Mouse (Mus musculus) small intestine, adult 2 months (tissue): Measurements from ENCODE around the gene Cxadr.

ENCODE experiments used
- CTCF ChIP-seq: fragments of 200-500 bp; IDR thresholded peaks from 2 replicates; pipeline ENCODE4 v1.5.1; 2012; ENCODE audit warnings: low read depth, mild to moderate bottlenecking, control low read depth, inconsistent platforms, low read length, moderate library complexity, mixed read lengths; ENCODE audit not compliant: insufficient replicate concordance, insufficient read length; ENCODE audit errors: extremely low read depth
- POLR2A ChIP-seq: fragments of 200-500 bp; IDR thresholded peaks from 2 replicates; pipeline ENCODE4 v1.6.1; 2012; ENCODE audit warnings: low read depth, mild to moderate bottlenecking, control low read depth, inconsistent platforms, low read length, moderate library complexity

DNA sequence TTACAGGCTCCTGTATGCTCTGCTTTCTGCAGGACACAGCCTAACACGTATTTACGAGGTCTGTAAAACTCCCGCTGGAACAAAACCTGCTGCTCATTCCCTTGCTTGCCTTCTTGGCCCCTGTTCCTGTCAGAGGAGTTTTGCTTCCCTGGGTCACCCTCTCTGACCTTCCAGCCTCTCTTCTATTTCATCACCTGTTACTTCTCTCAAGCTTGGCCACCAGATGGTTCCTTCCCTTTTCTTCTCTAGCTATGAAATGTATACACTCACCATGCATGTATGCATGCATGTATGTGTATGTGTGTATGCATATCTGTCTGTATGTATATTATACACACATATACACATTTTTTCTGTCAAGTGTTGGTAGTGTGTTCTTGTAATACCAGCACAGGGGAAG lies 39.8 kb upstream of the Cxadr start:
- no peak for TF ChIP-seq CTCF
- TF ChIP-seq POLR2A, result no peak
